Mouse (Mus musculus) myocyte (in vitro differentiated cells): ENCODE data around the gene Slc25a38. TPM values are rescaled to one million over a fixed set of nuclear protein-coding genes. Genes with fewer than 3 reads are reported as not detected.

Source experiments
- H3K27me3 ChIP-seq: one replicate; pipeline ENCODE4 v1.6.1; 2011; ENCODE audit not compliant: control insufficient read depth, insufficient read depth, insufficient read length
- H3K36me3 ChIP-seq: one replicate; pipeline ENCODE4 v1.6.1; 2011; ENCODE audit not compliant: control insufficient read depth, insufficient read depth
- H3K4me2 ChIP-seq: one replicate; pipeline ENCODE4 v1.6.1; 2011; ENCODE audit warnings: low read depth, control low read depth
- H3K4me3 ChIP-seq: one replicate; pipeline ENCODE4 v1.5.1; 2011; ENCODE audit warnings: mild to moderate bottlenecking, control low read depth, moderate library complexity
- H3K79me2 ChIP-seq: one replicate; pipeline ENCODE4 v1.6.1; 2011; ENCODE audit not compliant: control insufficient read depth, insufficient read depth
- H3ac ChIP-seq: one replicate; pipeline ENCODE4 v1.6.1; 2011; ENCODE audit not compliant: control insufficient read depth, insufficient read length
- CEBPB ChIP-seq: IDR thresholded peaks from 2 replicates; pipeline ENCODE4 v1.6.1; 2011; ENCODE audit warnings: mild to moderate bottlenecking, moderate library complexity; ENCODE audit not compliant: poor library complexity, insufficient read depth, severe bottlenecking
- E2F4 ChIP-seq: IDR thresholded peaks from one replicate; pipeline ENCODE4 v1.6.1; 2011; ENCODE audit warnings: mild to moderate bottlenecking, control low read depth, moderate library complexity; ENCODE audit not compliant: insufficient read depth
- MAX ChIP-seq: IDR thresholded peaks from one replicate; pipeline ENCODE4 v1.6.1; 2011; ENCODE audit warnings: low read depth, mild to moderate bottlenecking, control low read depth
- MYOD1 ChIP-seq, 3 experiments: IDR thresholded peaks; one replicate each; pipeline ENCODE4 v1.6.1; 2011; ENCODE audit warnings: control low read depth in 2 of 3, low read depth in 2 of 3, mild to moderate bottlenecking in 2 of 3, moderate library complexity in 1 of 3; ENCODE audit not compliant: insufficient read length in 2 of 3, control insufficient read depth in 1 of 3
- MYOG ChIP-seq, 3 experiments: IDR thresholded peaks; one replicate each; pipeline ENCODE4 v1.6.1; 2011; ENCODE audit warnings: control low read depth in 2 of 3, low read depth in 2 of 3, mild to moderate bottlenecking in 2 of 3; ENCODE audit not compliant: insufficient read length in 2 of 3, control insufficient read depth in 1 of 3, insufficient read depth in 1 of 3
- POLR2A ChIP-seq: IDR thresholded peaks from one replicate; pipeline ENCODE4 v1.6.1; 2011; ENCODE audit warnings: low read depth, mild to moderate bottlenecking, control low read depth, moderate library complexity; ENCODE audit not compliant: insufficient read length
- POLR2AphosphoS2 ChIP-seq: IDR thresholded peaks from one replicate; pipeline ENCODE4 v1.6.1; 2011; ENCODE audit warnings: low read depth, control low read depth; ENCODE audit not compliant: insufficient read length
- REST ChIP-seq: IDR thresholded peaks from one replicate; pipeline ENCODE4 v1.6.1; 2011; ENCODE audit warnings: mild to moderate bottlenecking, control low read depth, moderate library complexity; ENCODE audit not compliant: insufficient read depth, insufficient read length
- SRF ChIP-seq: IDR thresholded peaks from one replicate; pipeline ENCODE4 v1.6.1; 2011; ENCODE audit warnings: low read depth; ENCODE audit not compliant: control insufficient read depth, insufficient read length
- TCF12 ChIP-seq: IDR thresholded peaks from one replicate; pipeline ENCODE4 v1.6.1; 2011; ENCODE audit warnings: mild to moderate bottlenecking, control low read depth; ENCODE audit not compliant: poor library complexity, insufficient read depth, severe bottlenecking
- TCF3 ChIP-seq: IDR thresholded peaks from one replicate; pipeline ENCODE4 v1.6.1; 2011; ENCODE audit warnings: low read depth, control low read depth; ENCODE audit not compliant: insufficient read length
- USF1 ChIP-seq: IDR thresholded peaks from one replicate; pipeline ENCODE4 v1.6.1; 2011; ENCODE audit warnings: low read depth, mild to moderate bottlenecking, control low read depth, moderate library complexity
- polyA plus RNA-seq: library from polyadenylated mRNA; unstranded; fragments of >200 nt; fragmentation: generic; extraction: Trizol; gene quantifications from one replicate; pipeline ENCODE4 v1.2.1, GENCODE M21; 2012; ENCODE audit warnings: missing spikeins

Slc25a38 gene
- polyA plus RNA-seq, 1 experiment, result 12.9 TPM

DNA sequence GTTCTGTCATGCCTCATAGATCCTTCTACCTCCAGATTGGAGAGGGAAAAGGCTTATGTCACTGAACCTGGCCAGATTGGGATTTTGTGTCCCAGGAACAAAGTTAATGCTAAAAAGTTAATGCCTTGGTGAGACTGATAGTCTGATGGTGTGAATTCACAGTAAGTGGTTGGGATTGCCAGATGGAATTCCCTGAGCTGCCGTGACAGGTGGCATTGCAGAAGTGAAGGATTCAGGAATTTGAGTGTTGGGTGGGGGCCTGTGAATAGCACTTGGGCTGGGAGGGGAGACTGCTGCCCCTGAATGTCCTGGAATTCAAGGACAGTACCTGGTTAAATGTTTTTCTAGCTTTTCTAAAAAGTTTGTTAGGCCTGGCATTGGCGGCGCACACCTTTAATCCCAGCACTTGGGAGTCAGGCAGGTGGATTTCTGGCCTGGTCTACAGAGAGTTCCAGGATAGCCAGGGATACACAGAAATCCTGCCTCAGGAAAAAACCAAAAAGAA is 21.7 kb downstream of the Slc25a38 start:
- H3K4me3 ChIP-seq, result no peak overlapping the region
- peaks cover 32% of the 10 kb centered on the region for H3K36me3 ChIP-seq
- TF ChIP-seq TCF12 (no peak), SRF (no peak), REST (no peak), MAX (no peak)
- H3K79me2 ChIP-seq, result peaks cover 20% of the 10 kb centered on the region
- H3K4me2 ChIP-seq, result no peak overlapping the region
- H3K27me3 ChIP-seq, result no peaks in the 10 kb centered on the region
- H3ac ChIP-seq, result no peak overlapping the region

DNA sequence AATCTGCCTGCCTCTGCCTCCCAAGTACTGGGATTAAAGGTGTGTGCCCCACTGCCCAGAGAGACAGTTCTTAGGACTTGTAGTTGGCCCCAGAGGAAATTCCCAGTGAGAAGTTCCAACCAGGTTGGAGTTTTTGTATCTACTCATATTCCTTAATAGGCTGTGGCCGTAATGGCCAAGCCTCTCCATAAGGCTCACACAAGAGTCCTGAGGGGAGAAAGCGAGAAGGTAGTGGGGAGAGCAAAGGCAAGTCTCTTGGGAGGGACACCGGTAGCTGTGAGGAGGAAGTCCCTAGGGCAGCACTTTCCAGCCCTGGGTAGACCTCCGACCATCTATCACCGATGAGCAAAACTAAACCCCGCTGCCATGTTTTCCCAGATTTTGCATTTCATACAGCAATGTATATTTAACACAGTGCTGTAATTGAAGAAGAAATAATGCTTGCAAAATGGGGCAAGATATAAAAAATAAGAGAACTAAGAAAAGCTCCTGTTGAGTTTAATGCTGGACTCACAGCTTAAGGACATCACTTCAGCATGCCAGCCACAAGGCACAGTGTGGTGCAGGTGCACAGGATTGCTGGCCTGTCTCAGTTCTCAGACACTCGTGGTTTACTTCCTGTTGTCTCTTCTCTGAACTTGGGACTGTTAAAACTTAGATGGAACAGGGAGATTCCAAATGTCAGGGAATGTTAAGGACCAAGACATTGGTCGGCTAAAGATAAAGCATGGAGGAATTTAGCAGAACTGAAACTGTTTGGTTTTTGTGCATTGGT is 23.0 kb downstream of the Slc25a38 start:
- TF ChIP-seq E2F4 (no peak), POLR2A (peak; percentile 14), POLR2AphosphoS2 (peak; percentile 92)
- Histone ChIP-seq H3K79me2 (peaks cover 16% of the 10 kb centered on the region), H3K4me3 (no peak overlapping the region), H3K36me3 (peaks cover 32% of the 10 kb centered on the region), H3K27me3 (no peaks in the 10 kb centered on the region), H3ac (no peak overlapping the region), H3K4me2 (no peak overlapping the region)

DNA sequence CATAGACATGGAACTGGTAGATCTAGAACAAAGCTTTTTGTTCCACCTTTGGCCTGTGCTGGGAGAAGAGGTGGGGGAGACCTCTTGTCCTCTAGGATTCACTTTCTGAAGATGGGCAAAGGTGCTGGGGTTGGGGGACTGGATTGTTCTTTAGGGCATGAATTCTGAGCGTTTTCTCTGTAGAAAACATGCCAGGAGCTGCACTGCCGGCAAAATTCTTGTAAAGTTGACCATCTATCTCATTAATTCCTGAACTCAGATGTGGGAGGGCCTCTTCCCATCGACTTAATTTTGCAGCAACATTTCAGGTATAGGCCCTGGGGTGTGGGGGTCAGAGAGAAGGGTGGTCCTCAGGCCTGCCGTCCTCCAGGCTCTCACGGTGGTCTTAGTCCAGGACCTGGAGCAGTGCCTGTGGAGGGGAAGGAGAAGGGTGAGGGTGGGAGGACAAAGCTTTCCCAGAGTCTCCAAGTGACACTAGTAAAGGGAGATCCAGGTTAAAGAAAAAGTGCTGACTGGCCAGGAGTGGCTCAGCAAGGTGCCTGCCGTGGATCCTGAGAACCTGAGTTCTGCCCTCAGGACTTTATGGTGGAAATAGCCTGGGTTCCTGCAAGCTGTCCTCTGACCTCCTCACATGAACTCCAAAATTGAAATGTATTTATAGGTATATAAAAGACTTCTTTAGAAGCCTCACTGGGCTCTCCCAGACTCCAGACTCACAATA is 23.7 kb downstream of the Slc25a38 start:
- Histone ChIP-seq H3K4me2 (no peak overlapping the region), H3K4me3 (no peak overlapping the region), H3ac (no peak overlapping the region), H3K36me3 (peaks cover 30% of the 10 kb centered on the region), H3K79me2 (peaks cover 8% of the 10 kb centered on the region), H3K27me3 (no peaks in the 10 kb centered on the region)
- TF ChIP-seq POLR2AphosphoS2 (peak; percentile 65), SRF (no peak)

DNA sequence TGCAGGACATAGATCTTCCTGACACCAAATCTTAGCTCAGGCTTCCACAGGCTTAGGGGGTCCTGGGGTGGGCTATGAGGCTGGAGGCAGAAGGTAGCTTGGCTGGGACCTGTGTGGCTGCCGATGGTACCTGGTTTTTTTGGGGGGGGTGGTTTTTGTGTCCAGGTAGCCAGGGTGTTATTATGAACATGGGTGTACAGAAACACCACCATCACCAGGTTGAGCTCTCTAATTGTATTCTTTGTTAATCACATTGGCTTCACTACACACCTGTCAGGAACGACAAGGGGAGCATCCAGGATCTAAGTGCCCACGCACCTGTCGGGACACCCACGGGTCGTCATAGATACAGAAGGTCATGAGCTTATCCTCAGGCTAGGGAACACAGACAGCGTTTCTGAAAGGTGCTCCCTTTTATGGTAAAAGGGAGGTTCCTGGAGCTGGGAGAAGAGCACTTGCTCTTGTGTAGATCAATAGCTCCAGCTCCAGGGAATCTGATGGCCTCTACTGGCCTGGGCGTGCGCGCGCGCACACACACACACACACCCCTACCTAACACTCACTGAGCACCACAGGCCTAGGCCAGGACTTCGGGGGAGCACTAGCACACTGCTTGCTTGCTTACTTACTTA is 24.5 kb downstream of the Slc25a38 start:
- Histone ChIP-seq H3K4me3 (no peak overlapping the region), H3K36me3 (peaks cover 23% of the 10 kb centered on the region), H3K4me2 (no peak overlapping the region), H3K79me2 (peaks cover under 1% of the 10 kb centered on the region), H3ac (no peak overlapping the region), H3K27me3 (no peaks in the 10 kb centered on the region)
- TF ChIP-seq TCF12 (no peak), POLR2AphosphoS2 (peak; percentile 21), POLR2A (no peak), E2F4 (no peak)

- Histone ChIP-seq H3K36me3 (peaks cover 16% of the 10 kb centered on the region), H3K79me2 (no peaks in the 10 kb centered on the region)
Measured at GRCm38 (mm10) chr9:120135454-120135853, 25.3 kb downstream of the Slc25a38 start.

GRCm38 (mm10) chr9:120140652-120141051 is 30.5 kb downstream of the Slc25a38 start:
- H3K27me3 ChIP-seq, result peaks cover 25% of the 10 kb centered on the region
- TF ChIP-seq REST (no peak), USF1 (no peak), TCF12 (no peak), MYOG (IDR thresholded peaks at IDR 0.05; ENCODE audit: control insufficient read depth in 1 of 3, insufficient read depth in 1 of 3, insufficient read length in 2 of 3, low read depth in 2 of 3) (no peak), POLR2A (no peak), CEBPB (no peak), SRF (no peak), MYOD1 (IDR thresholded peaks at IDR 0.05; ENCODE audit: control insufficient read depth in 1 of 3, insufficient read length in 2 of 3, low read depth in 2 of 3) (no peak), POLR2AphosphoS2 (no peak), MAX (no peak), E2F4 (no peak), TCF3 (no peak)

More at GRCm38 (mm10) chr9:120135454-120135853, 25.3 kb downstream of the Slc25a38 start:
- no peak overlapping the region for H3K4me2 ChIP-seq
- H3K4me3 ChIP-seq, result no peak overlapping the region
- H3K27me3 ChIP-seq, result no peaks in the 10 kb centered on the region
- no peak overlapping the region for H3ac ChIP-seq
- TF ChIP-seq SRF, result no peak
- TF ChIP-seq TCF3, result no peak
- TF ChIP-seq MAX, result no peak
- no peak for TF ChIP-seq POLR2AphosphoS2
- TF ChIP-seq TCF12, result no peak
- TF ChIP-seq MYOD1 (IDR thresholded peaks at IDR 0.05; ENCODE audit: control insufficient read depth in 1 of 3, insufficient read length in 2 of 3, low read depth in 2 of 3), result no peak
- TF ChIP-seq CEBPB, result no peak

More at GRCm38 (mm10) chr9:120140652-120141051, 30.5 kb downstream of the Slc25a38 start:
- Histone ChIP-seq H3ac (no peak overlapping the region), H3K4me2 (no peak overlapping the region), H3K36me3 (no peaks in the 10 kb centered on the region), H3K79me2 (no peaks in the 10 kb centered on the region), H3K4me3 (no peak overlapping the region)
